Mouse (Mus musculus): ENCODE data around the gene Fndc8. TPM values are rescaled to one million over a fixed set of nuclear protein-coding genes. Genes with fewer than 3 reads are reported as not detected.
A peak's percentile ranks its signal among the peaks of the same experiment; 100 is the strongest.

Gene Fndc8
- polyA plus RNA-seq, 2 experiments, result 0.04 to 0.07 TPM

DNA sequence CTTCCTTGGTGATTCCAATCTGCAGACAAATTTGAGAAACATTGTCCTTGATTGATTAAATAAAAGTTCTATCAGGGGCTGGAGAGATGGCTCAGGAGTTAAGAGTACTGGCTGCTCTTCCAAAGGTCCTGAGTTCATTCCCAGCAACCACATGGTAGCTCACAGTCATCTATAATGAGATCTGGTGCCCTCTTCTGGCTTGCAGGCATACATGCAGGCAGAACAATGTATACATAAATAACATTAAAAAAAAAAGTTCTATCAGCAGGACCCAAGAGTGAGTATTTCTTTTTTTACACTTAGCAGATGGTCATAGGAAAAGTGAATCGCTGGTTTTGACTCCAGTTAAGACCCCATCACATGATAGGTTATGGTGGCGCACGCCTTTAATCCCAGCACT, 5.4 kb upstream of the Fndc8 start:
- no peak for TF ChIP-seq EP300 (IDR thresholded peaks at IDR 0.05; ENCODE audit: low read depth)
- peak; percentile 72 for TF ChIP-seq CTCF (IDR thresholded peaks at IDR 0.05; ENCODE audit: low read depth)
- Histone ChIP-seq H3K27me3 (ENCODE audit: control insufficient read depth, insufficient read depth, low read length) (no peaks in the 10 kb centered on the region), H3K27ac (no peak overlapping the region), H3K4me2 (ENCODE audit: low read depth) (no peak overlapping the region), H3K4me1 (replicated peaks; ENCODE audit: control insufficient read depth in 2 of 2, insufficient read depth in 2 of 2, low read length in 1 of 2) (peaks cover 0 to 12% of the 10 kb centered on the region in 2 experiments; a peak in 3 of 4 replicates), H3K9me3 (ENCODE audit: control insufficient read depth, low read length) (no peaks in the 10 kb centered on the region), H3K36me3 (replicated peaks; ENCODE audit: control insufficient read depth, insufficient read depth, low read depth) (no peaks in the 10 kb centered on the region), H3K9ac (replicated peaks) (no peak overlapping the region), H3K4me3 (ENCODE audit: insufficient read depth in 1 of 2, low read depth in 2 of 2, low read length in 2 of 2) (no peak overlapping the region)
- DNase-seq (ENCODE audit: low read depth in 3 of 3, low spot score in 3 of 3) (no peak), ATAC-seq (ENCODE audit: insufficient read depth) (no peak)
- 68% methylated on average over 3 of the region's 3 CpGs for WGBS (ENCODE audit: insufficient replicate concordance)

DNA sequence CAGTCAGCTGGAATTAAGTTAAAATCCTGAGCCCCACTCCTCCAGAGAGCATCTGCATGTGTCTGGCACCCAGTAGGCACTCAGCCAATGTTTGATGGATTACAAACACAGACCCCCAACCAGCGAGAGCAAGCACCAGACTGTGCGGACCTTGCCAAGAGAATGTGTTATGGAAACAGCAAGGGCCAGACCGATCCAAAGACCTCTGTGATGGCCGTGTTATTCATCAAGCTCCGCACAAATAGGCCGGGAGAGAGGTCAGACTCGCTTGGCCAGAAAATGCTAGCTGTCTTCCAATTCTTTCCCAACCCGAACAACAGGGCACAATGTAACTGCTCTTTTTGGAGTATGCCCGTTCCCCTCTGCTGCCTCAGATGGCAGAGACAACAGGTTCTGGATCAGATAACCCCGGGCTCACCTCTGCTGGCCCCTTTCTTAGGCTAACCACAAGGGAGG, 3.4 kb upstream of the Fndc8 start:
- Histone ChIP-seq H3K4me1 (replicated peaks; ENCODE audit: control insufficient read depth in 2 of 2, insufficient read depth in 2 of 2, low read length in 1 of 2) (peaks cover 0 to 12% of the 10 kb centered on the region in 2 experiments; a peak in 3 of 4 replicates), H3K4me2 (ENCODE audit: low read depth) (peak overlapping the region; percentile 98), H3K27ac (no peak overlapping the region), H3K27me3 (ENCODE audit: control insufficient read depth, insufficient read depth, low read length) (no peaks in the 10 kb centered on the region), H3K4me3 (ENCODE audit: insufficient read depth in 1 of 2, low read depth in 2 of 2, low read length in 2 of 2) (no peak overlapping the region), H3K9me3 (ENCODE audit: control insufficient read depth, low read length) (no peaks in the 10 kb centered on the region), H3K36me3 (replicated peaks; ENCODE audit: control insufficient read depth, insufficient read depth, low read depth) (no peaks in the 10 kb centered on the region), H3K9ac (replicated peaks) (no peak overlapping the region)
- TF ChIP-seq EP300 (IDR thresholded peaks at IDR 0.05; ENCODE audit: low read depth), result no peak
- TF ChIP-seq CTCF (IDR thresholded peaks at IDR 0.05; ENCODE audit: low read depth), result no peak
- ATAC-seq (ENCODE audit: insufficient read depth) (no peak), DNase-seq (ENCODE audit: low read depth in 3 of 3, low spot score in 3 of 3) (no peak)
- 59% methylated on average over 10 of the region's 10 CpGs for WGBS (ENCODE audit: insufficient replicate concordance)

DNA sequence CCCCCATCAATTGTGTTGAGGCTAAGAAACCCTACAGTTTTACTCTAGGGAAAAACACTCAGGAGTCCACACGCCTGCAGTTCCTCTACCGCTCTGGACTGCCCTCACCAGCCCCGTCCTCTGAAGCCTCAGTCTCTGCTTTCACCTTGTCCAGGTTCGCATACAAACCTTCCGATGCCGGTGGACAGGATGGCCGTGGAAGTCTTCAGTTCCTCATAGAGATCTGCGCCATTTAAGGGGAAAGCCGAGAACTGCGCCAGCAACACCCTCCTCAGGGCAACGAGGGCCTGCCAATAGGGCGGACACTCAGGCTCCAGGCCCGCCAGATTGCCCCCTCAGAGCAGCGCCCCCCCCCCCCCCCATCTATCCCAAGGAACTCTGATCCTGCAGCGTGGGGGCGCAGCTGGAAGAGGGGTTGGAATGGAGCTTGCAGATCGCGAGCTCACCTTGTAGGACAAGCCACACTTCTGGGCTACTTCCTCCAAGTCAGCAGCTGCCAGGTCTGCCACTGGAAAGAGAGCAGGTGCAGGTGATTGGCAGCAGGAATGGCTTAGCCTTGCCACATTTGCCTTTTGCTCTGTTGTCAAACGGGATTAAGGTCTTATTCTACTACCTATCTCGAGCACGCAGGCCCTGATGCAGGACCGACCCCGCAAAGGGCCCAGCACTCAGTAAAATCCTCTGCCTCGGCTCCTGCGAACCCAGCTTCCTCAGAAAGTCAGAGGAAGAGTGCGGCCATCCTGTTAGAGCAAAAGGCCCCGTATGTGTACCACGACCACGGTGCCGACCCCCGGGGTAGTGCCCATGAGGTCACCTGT, 2.2 kb upstream of the Fndc8 start:
- WGBS (ENCODE audit: insufficient replicate concordance), result 3% methylated on average over 31 of the region's 31 CpGs
- no peaks in the 10 kb centered on the region for H3K9me3 ChIP-seq (ENCODE audit: control insufficient read depth, low read length)
- H3K36me3 ChIP-seq (replicated peaks; ENCODE audit: control insufficient read depth, insufficient read depth, low read depth), result no peaks in the 10 kb centered on the region
- peak overlapping the region; percentile 98 for H3K4me2 ChIP-seq (ENCODE audit: low read depth)
- DNase-seq (ENCODE audit: low read depth in 3 of 3, low spot score in 3 of 3) (no peak), ATAC-seq (ENCODE audit: insufficient read depth) (peak; percentile 57)
- no peak for TF ChIP-seq EP300 (IDR thresholded peaks at IDR 0.05; ENCODE audit: low read depth)
- TF ChIP-seq CTCF (IDR thresholded peaks at IDR 0.05; ENCODE audit: low read depth), result 0 out of 2 replicates have a peak, but pooled peaks have one; percentile 3
- peak overlapping the region; percentile 71 to 85 for H3K4me3 ChIP-seq (ENCODE audit: insufficient read depth in 1 of 2, low read depth in 2 of 2, low read length in 2 of 2)
- peak overlapping the region; percentile 87 for H3K9ac ChIP-seq (replicated peaks)
- peaks cover 0 to 12% of the 10 kb centered on the region in 2 experiments; a peak in 3 of 4 replicates for H3K4me1 ChIP-seq (replicated peaks; ENCODE audit: control insufficient read depth in 2 of 2, insufficient read depth in 2 of 2, low read length in 1 of 2)
- H3K27me3 ChIP-seq (ENCODE audit: control insufficient read depth, insufficient read depth, low read length), result no peaks in the 10 kb centered on the region
- H3K27ac ChIP-seq, result peak overlapping the region; percentile 35

DNA sequence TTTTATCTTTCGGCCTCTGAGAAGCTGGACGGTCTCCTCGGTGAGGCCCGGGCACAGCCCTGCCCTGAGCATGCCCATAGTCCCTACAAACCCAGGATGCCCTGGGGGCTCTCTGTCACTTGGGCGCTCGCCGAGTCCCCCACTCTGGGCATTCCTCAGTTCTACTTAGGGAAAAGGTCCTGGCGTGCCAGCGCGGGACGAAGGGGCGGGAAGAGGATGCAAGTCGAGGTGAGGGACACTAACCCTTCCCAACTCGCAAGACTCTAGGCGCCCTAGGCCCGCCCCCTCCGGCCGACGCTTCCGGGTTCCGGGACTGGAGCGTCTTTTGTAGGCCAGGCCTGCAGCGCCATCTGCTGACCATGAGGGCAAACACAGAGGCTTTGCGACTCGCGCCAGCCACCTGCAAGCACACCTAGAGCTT, 1.6 kb upstream of the Fndc8 start, which contains the start of gene Rad51d:
Rad51d (minus strand) TSS at position 273 of the 421 bp plus-strand sequence.
- peak; percentile 89 for ATAC-seq (ENCODE audit: insufficient read depth)
- TF ChIP-seq EP300 (IDR thresholded peaks at IDR 0.05; ENCODE audit: low read depth), result no peak
- peak; percentile 97 for TF ChIP-seq CTCF (IDR thresholded peaks at IDR 0.05; ENCODE audit: low read depth)
- no peaks in the 10 kb centered on the region for H3K27me3 ChIP-seq (ENCODE audit: control insufficient read depth, insufficient read depth, low read length)
- H3K9ac ChIP-seq (replicated peaks), result peak within 1 kb of the TSS; percentile 87
- H3K9me3 ChIP-seq (ENCODE audit: control insufficient read depth, low read length), result no peaks in the 10 kb centered on the region
- peak within 1 kb of the TSS; percentile 71 to 85 for H3K4me3 ChIP-seq (ENCODE audit: insufficient read depth in 1 of 2, low read depth in 2 of 2, low read length in 2 of 2)
- no peaks in the 10 kb centered on the region for H3K36me3 ChIP-seq (replicated peaks; ENCODE audit: control insufficient read depth, insufficient read depth, low read depth)
- peaks cover 0 to 12% of the 10 kb centered on the region in 2 experiments; a peak in 3 of 4 replicates for H3K4me1 ChIP-seq (replicated peaks; ENCODE audit: control insufficient read depth in 2 of 2, insufficient read depth in 2 of 2, low read length in 1 of 2)
- DNase-seq (ENCODE audit: low read depth in 3 of 3, low spot score in 3 of 3), result peak; percentile 87 to 94 (median 89)
- WGBS (ENCODE audit: insufficient replicate concordance), result 0% methylated on average over 26 of the region's 26 CpGs
- peak within 1 kb of the TSS; percentile 98 for H3K4me2 ChIP-seq (ENCODE audit: low read depth)
- H3K27ac ChIP-seq, result peak within 1 kb of the TSS; percentile 35

DNA sequence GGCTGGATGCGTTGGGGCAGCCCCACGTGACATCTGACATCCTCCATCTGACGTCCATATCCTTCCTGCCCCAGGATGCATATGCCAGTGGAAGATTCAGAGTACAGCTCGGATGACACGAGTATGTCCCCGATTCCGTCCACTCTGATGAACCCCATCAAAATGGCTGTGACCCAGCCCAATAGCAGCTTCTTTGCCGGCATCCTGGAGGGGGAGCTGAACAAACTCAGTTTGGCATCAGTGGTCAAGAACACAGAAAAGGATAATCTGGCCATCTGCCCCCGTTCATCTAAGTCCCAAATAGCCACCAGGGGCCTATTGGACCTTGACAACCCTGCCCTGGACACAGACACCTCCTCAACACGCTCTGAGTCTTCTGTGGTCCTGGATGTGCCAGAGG, 5.6 kb downstream of the Fndc8 start:
- H3K36me3 ChIP-seq (replicated peaks; ENCODE audit: control insufficient read depth, insufficient read depth, low read depth), result peaks cover 12% of the 10 kb centered on the region
- H3K4me2 ChIP-seq (ENCODE audit: low read depth), result no peak overlapping the region
- TF ChIP-seq CTCF (IDR thresholded peaks at IDR 0.05; ENCODE audit: low read depth) (no peak), EP300 (IDR thresholded peaks at IDR 0.05; ENCODE audit: low read depth) (no peak)
- no peaks in the 10 kb centered on the region for H3K9me3 ChIP-seq (ENCODE audit: control insufficient read depth, low read length)
- H3K27ac ChIP-seq, result no peak overlapping the region
- DNase-seq (ENCODE audit: low read depth in 3 of 3, low spot score in 3 of 3) (no peak), ATAC-seq (ENCODE audit: insufficient read depth) (no peak)
- H3K27me3 ChIP-seq (ENCODE audit: control insufficient read depth, insufficient read depth, low read length), result no peaks in the 10 kb centered on the region
- H3K4me3 ChIP-seq (ENCODE audit: insufficient read depth in 1 of 2, low read depth in 2 of 2, low read length in 2 of 2), result no peak overlapping the region
- H3K9ac ChIP-seq (replicated peaks), result no peak overlapping the region
- 59% methylated on average over 10 of the region's 10 CpGs for WGBS (ENCODE audit: insufficient replicate concordance)
- H3K4me1 ChIP-seq (replicated peaks; ENCODE audit: control insufficient read depth in 2 of 2, insufficient read depth in 2 of 2, low read length in 1 of 2), result no peaks in the 10 kb centered on the region
